Mouse (Mus musculus) G1E (cell line): ENCODE data around the gene Dus3l. TPM values are rescaled to one million over a fixed set of nuclear protein-coding genes. Genes with fewer than 3 reads are reported as not detected.

Experiments used
- ATAC-seq: 2 replicates; pipeline ENCODE4 v1.8.0; 2016; ENCODE audit warnings: mild to moderate bottlenecking; ENCODE audit not compliant: insufficient number of reproducible peaks, poor library complexity, low FRiP score, severe bottlenecking; ENCODE audit errors: extremely low read depth
- DNase-seq: peaks from one replicate; pipeline ENCODE4 v3.0.0; 2012; ENCODE audit warnings: low spot score
- H3K27me3 ChIP-seq: 2 replicates; pipeline ENCODE4 v1.6.1; 2012; ENCODE audit warnings: mild to moderate bottlenecking, low read length, inconsistent platforms; ENCODE audit not compliant: insufficient read depth
- H3K36me3 ChIP-seq: replicated peaks from 2 replicates; pipeline ENCODE3; 2012; ENCODE audit warnings: mild to moderate bottlenecking, inconsistent platforms
- H3K4me1 ChIP-seq: 2 replicates; pipeline ENCODE4 v1.6.1; 2012; ENCODE audit warnings: low read depth, low read length, inconsistent platforms, mixed read lengths; ENCODE audit not compliant: insufficient read depth
- H3K4me3 ChIP-seq: 2 replicates; pipeline ENCODE4 v1.5.1; 2012; ENCODE audit warnings: low read depth, mild to moderate bottlenecking, inconsistent platforms, low read length, moderate library complexity, mixed read lengths
- H3K9me3 ChIP-seq: replicated peaks from 2 replicates; pipeline ENCODE4 v1.6.1; 2012; ENCODE audit warnings: inconsistent platforms
- CTCF ChIP-seq: IDR thresholded peaks from 2 replicates; pipeline ENCODE4 v1.5.1; 2012; ENCODE audit warnings: low read depth, low read length, inconsistent platforms, mixed read lengths
- GATA1 ChIP-seq: IDR thresholded peaks from 2 replicates; pipeline ENCODE4 v1.6.1; 2012; ENCODE audit warnings: borderline replicate concordance, low read length, inconsistent platforms, mixed read lengths
- GATA2 ChIP-seq: IDR thresholded peaks from 2 replicates; pipeline ENCODE4 v1.6.1; 2012; ENCODE audit warnings: low read depth, low read length, inconsistent platforms, borderline replicate concordance
- POLR2AphosphoS5 ChIP-seq: IDR thresholded peaks from 2 replicates; pipeline ENCODE4 v1.6.1; 2012; ENCODE audit warnings: low read depth, low read length, inconsistent platforms; ENCODE audit not compliant: insufficient replicate concordance
- TAL1 ChIP-seq: conservative IDR thresholded peaks from 2 replicates; pipeline ENCODE4 v1.6.1; 2012; ENCODE audit warnings: low read depth, low read length, inconsistent platforms, mixed read lengths
- polyA plus RNA-seq: library from polyadenylated mRNA; stranded (reverse); fragments of >175 nt; gene quantifications from 2 replicates; pipeline ENCODE4 v1.2.3, GENCODE M21; 2012
- total RNA-seq, 2 experiments: library from RNA; stranded (forward) in 1 of 2; stranded (reverse) in 1 of 2; fragments of 200-1000 nt in 1 of 2; fragments of >200 nt in 1 of 2; fragmentation: Nextera tagmentation in 1 of 2; gene quantifications; 2 replicates each; pipeline ENCODE4 v1.2.3; 2014 to 2017

The Dus3l gene
- total and polyA plus RNA-seq, 3 experiments, result 8.7 to 52.5 (median 12.4) TPM

GRCm38 (mm10) chr17:56778779-56779362, 14.3 kb downstream of the Dus3l start:
- H3K27me3 ChIP-seq, result no peaks in the 10 kb centered on the region
- H3K36me3 ChIP-seq, result peaks cover 79% of the 10 kb centered on the region
- peaks cover 9% of the 10 kb centered on the region for H3K9me3 ChIP-seq
- ATAC-seq (no peak), DNase-seq (no peak)
- H3K4me3 ChIP-seq, result no peak overlapping the region
- 0 out of 2 replicates have a peak, but pooled peaks cover under 1% of the 10 kb centered on the region for H3K4me1 ChIP-seq
- no peak for TF ChIP-seq TAL1
- no peak for TF ChIP-seq GATA1
- TF ChIP-seq POLR2AphosphoS5, result no peak
- TF ChIP-seq CTCF, result no peak
- TF ChIP-seq GATA2, result no peak

- H3K4me3 ChIP-seq, result no peak overlapping the region
- no peak for ATAC-seq
- peaks cover 93% of the 10 kb centered on the region for H3K36me3 ChIP-seq
- no peak for TF ChIP-seq GATA2
- no peak for TF ChIP-seq CTCF
- TF ChIP-seq TAL1, result no peak
- no peak for TF ChIP-seq POLR2AphosphoS5
- TF ChIP-seq GATA1, result no peak
- no peaks in the 10 kb centered on the region for H3K4me1 ChIP-seq
- no peak for DNase-seq
- no peaks in the 10 kb centered on the region for H3K27me3 ChIP-seq
- H3K9me3 ChIP-seq, result peaks cover 9% of the 10 kb centered on the region
Observed at GRCm38 (mm10) chr17:56780291-56780978, 15.9 kb downstream of the Dus3l start.

- ATAC-seq (no peak), DNase-seq (no peak)
- H3K4me3 ChIP-seq, result no peak overlapping the region
- peaks cover 1% of the 10 kb centered on the region; the same call in 1 of the 2 replicates for H3K4me1 ChIP-seq
- peaks cover 90% of the 10 kb centered on the region for H3K36me3 ChIP-seq
- no peaks in the 10 kb centered on the region for H3K9me3 ChIP-seq
- no peak for TF ChIP-seq TAL1
- TF ChIP-seq GATA1, result no peak
- TF ChIP-seq CTCF, result no peak
- no peak for TF ChIP-seq POLR2AphosphoS5
- TF ChIP-seq GATA2, result no peak
- no peaks in the 10 kb centered on the region for H3K27me3 ChIP-seq
Observed at GRCm38 (mm10) chr17:56788886-56789285, 24.3 kb downstream of the Dus3l start.

- no peak for TF ChIP-seq GATA1
- no peak for TF ChIP-seq CTCF
- TF ChIP-seq GATA2, result no peak
- TF ChIP-seq TAL1, result no peak
- TF ChIP-seq POLR2AphosphoS5, result no peak
- no peak for DNase-seq
- ATAC-seq, result no peak
- H3K9me3 ChIP-seq, result no peaks in the 10 kb centered on the region
- H3K36me3 ChIP-seq, result peaks cover 87% of the 10 kb centered on the region
- peaks cover 2% of the 10 kb centered on the region; the same call in 1 of the 2 replicates for H3K4me1 ChIP-seq
- H3K27me3 ChIP-seq, result no peaks in the 10 kb centered on the region
- no peak overlapping the region for H3K4me3 ChIP-seq
Observed at GRCm38 (mm10) chr17:56789286-56789685, 24.7 kb downstream of the Dus3l start.

GRCm38 (mm10) chr17:56792588-56792987, 28.0 kb downstream of the Dus3l start:
- Histone ChIP-seq H3K9me3 (no peaks in the 10 kb centered on the region), H3K4me1 (peaks cover 2% of the 10 kb centered on the region; the same call in 1 of the 2 replicates), H3K27me3 (no peaks in the 10 kb centered on the region), H3K4me3 (no peak overlapping the region), H3K36me3 (peaks cover 56% of the 10 kb centered on the region)
- TF ChIP-seq TAL1 (no peak), POLR2AphosphoS5 (no peak), GATA2 (no peak), CTCF (no peak), GATA1 (no peak)
- DNase-seq, result no peak
- no peak for ATAC-seq

- H3K4me1 ChIP-seq, result peaks cover 2% of the 10 kb centered on the region; the same call in 1 of the 2 replicates
- H3K36me3 ChIP-seq, result peaks cover 56% of the 10 kb centered on the region
- no peak overlapping the region for H3K4me3 ChIP-seq
- DNase-seq (no peak), ATAC-seq (no peak)
- TF ChIP-seq TAL1, result no peak
- no peak for TF ChIP-seq CTCF
- TF ChIP-seq GATA2, result no peak
- no peak for TF ChIP-seq POLR2AphosphoS5
- no peak for TF ChIP-seq GATA1
- H3K27me3 ChIP-seq, result no peaks in the 10 kb centered on the region
- no peaks in the 10 kb centered on the region for H3K9me3 ChIP-seq
Observed at GRCm38 (mm10) chr17:56793614-56794319, 29.2 kb downstream of the Dus3l start.
